Mouse (Mus musculus): ENCODE results near the gene Fancf. TPM values are rescaled to one million over a fixed set of nuclear protein-coding genes. Genes with fewer than 3 reads are reported as not detected.

Gene Fancf
- polyA plus RNA-seq, 1 experiment from 2014 or later: 2.5 TPM

DNA sequence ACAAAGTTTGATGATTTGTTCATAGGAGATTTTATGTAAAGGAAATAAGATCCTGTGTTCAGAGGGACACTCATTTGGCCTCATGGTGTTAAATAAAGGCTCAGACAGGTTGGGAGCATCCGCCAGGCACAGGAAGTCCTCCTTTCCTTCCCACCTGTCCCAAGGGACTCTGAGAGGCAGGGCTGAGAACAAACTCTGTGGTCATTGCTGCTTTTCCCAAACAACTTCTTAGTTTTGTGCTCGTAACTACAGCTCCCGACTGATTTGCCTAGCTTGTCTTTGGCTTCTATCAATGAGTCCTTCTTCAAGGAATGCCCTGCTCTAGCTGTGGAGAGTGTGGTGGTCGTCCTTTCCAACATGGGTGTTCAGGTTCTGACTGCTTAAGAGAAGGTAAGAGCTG lies 18.1 kb upstream of the Fancf start:
- no peaks in the 10 kb centered on the region for H3K36me3 ChIP-seq (ENCODE audit: control insufficient read depth, insufficient read depth, low read length)
- no peak for ATAC-seq

GRCm38 (mm10) chr7:51879136-51879723 lies 17.2 kb upstream of the Fancf start:
- WGBS: under 1% methylated on average over 17 of the region's 17 CpGs
- peak overlapping the region; percentile 52 for H3K4me3 ChIP-seq (ENCODE audit: low read length)
- H3K9ac ChIP-seq (ENCODE audit: low read depth, low read length): peak overlapping the region; percentile 79

More for the DNA sequence above, 18.1 kb upstream of the Fancf start:
- H3K4me3 ChIP-seq (ENCODE audit: low read length): no peak overlapping the region
- H3K4me2 ChIP-seq (ENCODE audit: low read length): no peak overlapping the region
- no peak overlapping the region for H3K27ac ChIP-seq (ENCODE audit: low read depth, low read length)
- H3K4me1 ChIP-seq (ENCODE audit: control insufficient read depth, insufficient read depth, low read depth, low read length): no peaks in the 10 kb centered on the region
- 88% methylated on average over 4 of the region's 4 CpGs for WGBS
- no peaks in the 10 kb centered on the region for H3K27me3 ChIP-seq (replicated peaks; ENCODE audit: control insufficient read depth, insufficient read depth, low read length)
- no peaks in the 10 kb centered on the region for H3K9me3 ChIP-seq (ENCODE audit: control insufficient read depth, low read length)
- no peak overlapping the region for H3K9ac ChIP-seq (ENCODE audit: low read depth, low read length)

GRCm38 (mm10) chr7:51878730-51879129 lies 16.7 kb upstream of the Fancf start:
- H3K9me3 ChIP-seq (ENCODE audit: control insufficient read depth, low read length): no peaks in the 10 kb centered on the region
- H3K36me3 ChIP-seq (ENCODE audit: control insufficient read depth, insufficient read depth, low read length): no peaks in the 10 kb centered on the region
- no peak for ATAC-seq
- peak overlapping the region; percentile 64 for H3K4me2 ChIP-seq (ENCODE audit: low read length)
- H3K27ac ChIP-seq (ENCODE audit: low read depth, low read length): peak overlapping the region; percentile 83
- H3K4me1 ChIP-seq (ENCODE audit: control insufficient read depth, insufficient read depth, low read depth, low read length): no peaks in the 10 kb centered on the region
- no peaks in the 10 kb centered on the region for H3K27me3 ChIP-seq (replicated peaks; ENCODE audit: control insufficient read depth, insufficient read depth, low read length)
- WGBS: 3% methylated on average over 8 of the region's 8 CpGs
- H3K4me3 ChIP-seq (ENCODE audit: low read length): peak overlapping the region; percentile 52
- peak overlapping the region; percentile 79 for H3K9ac ChIP-seq (ENCODE audit: low read depth, low read length)

More at GRCm38 (mm10) chr7:51879136-51879723, 17.2 kb upstream of the Fancf start:
- Histone ChIP-seq H3K27me3 (replicated peaks; ENCODE audit: control insufficient read depth, insufficient read depth, low read length) (no peaks in the 10 kb centered on the region), H3K4me1 (ENCODE audit: control insufficient read depth, insufficient read depth, low read depth, low read length) (no peaks in the 10 kb centered on the region), H3K36me3 (ENCODE audit: control insufficient read depth, insufficient read depth, low read length) (no peaks in the 10 kb centered on the region), H3K27ac (ENCODE audit: low read depth, low read length) (peak overlapping the region; percentile 83), H3K9me3 (ENCODE audit: control insufficient read depth, low read length) (no peaks in the 10 kb centered on the region), H3K4me2 (ENCODE audit: low read length) (peak overlapping the region; percentile 64)
- ATAC-seq: peak; percentile 99

DNA sequence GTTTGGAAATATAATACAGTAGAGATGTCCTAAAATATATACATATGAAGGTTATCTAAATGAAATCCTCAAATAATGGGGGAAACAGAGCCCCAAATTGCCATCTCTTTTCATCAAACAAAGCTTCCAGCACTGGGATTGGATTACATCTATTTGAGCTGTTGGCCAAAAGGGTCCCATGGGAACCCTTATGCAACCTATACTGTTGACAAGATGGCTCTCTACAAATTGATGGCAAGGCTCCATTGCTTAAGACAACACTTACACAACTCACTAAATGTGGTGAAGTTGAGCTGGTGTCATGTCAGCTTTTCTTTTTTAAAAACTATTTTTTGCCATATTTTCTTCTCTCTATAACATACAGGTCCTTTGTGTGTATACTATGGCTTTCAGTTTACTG lies 14.2 kb upstream of the Fancf start:
- ATAC-seq: no peak

GRCm38 (mm10) chr7:51872597-51872996 lies 10.5 kb upstream of the Fancf start:
- Histone ChIP-seq H3K4me3 (ENCODE audit: low read length) (no peak overlapping the region), H3K4me1 (ENCODE audit: control insufficient read depth, insufficient read depth, low read depth, low read length) (no peaks in the 10 kb centered on the region), H3K27ac (ENCODE audit: low read depth, low read length) (no peak overlapping the region), H3K27me3 (replicated peaks; ENCODE audit: control insufficient read depth, insufficient read depth, low read length) (no peaks in the 10 kb centered on the region), H3K36me3 (ENCODE audit: control insufficient read depth, insufficient read depth, low read length) (no peaks in the 10 kb centered on the region), H3K4me2 (ENCODE audit: low read length) (no peak overlapping the region), H3K9ac (ENCODE audit: low read depth, low read length) (no peak overlapping the region), H3K9me3 (ENCODE audit: control insufficient read depth, low read length) (no peaks in the 10 kb centered on the region)
- ATAC-seq: no peak

More for the DNA sequence above, 14.2 kb upstream of the Fancf start:
- no peak overlapping the region for H3K9ac ChIP-seq (ENCODE audit: low read depth, low read length)
- no peak overlapping the region for H3K27ac ChIP-seq (ENCODE audit: low read depth, low read length)
- H3K4me2 ChIP-seq (ENCODE audit: low read length): no peak overlapping the region
- H3K4me3 ChIP-seq (ENCODE audit: low read length): no peak overlapping the region
- H3K27me3 ChIP-seq (replicated peaks; ENCODE audit: control insufficient read depth, insufficient read depth, low read length): no peaks in the 10 kb centered on the region
- H3K36me3 ChIP-seq (ENCODE audit: control insufficient read depth, insufficient read depth, low read length): no peaks in the 10 kb centered on the region
- H3K4me1 ChIP-seq (ENCODE audit: control insufficient read depth, insufficient read depth, low read depth, low read length): no peaks in the 10 kb centered on the region
- H3K9me3 ChIP-seq (ENCODE audit: control insufficient read depth, low read length): no peaks in the 10 kb centered on the region

DNA sequence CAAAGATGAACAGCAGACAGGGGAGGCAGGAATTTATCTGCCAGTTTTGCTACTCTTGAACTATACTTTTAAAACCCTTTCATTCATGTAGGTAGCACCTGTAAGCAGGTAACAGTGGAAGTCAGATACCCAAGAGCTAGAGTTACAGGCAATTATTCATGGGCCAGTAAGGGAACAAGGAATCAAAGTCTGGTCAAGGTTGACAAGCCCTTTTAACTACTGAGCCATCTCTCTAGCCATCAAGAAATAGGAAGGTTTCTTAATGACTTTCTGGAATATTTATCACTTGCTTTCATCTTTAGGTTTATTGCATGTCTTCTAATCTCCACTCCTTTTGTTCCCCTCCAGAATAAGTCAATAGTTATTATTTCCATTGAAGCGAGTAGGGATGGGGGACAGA lies 10.0 kb upstream of the Fancf start:
- H3K27me3 ChIP-seq (replicated peaks; ENCODE audit: control insufficient read depth, insufficient read depth, low read length): no peaks in the 10 kb centered on the region
- WGBS: 70% methylated on average over 1 of the region's 1 CpGs
- no peaks in the 10 kb centered on the region for H3K4me1 ChIP-seq (ENCODE audit: control insufficient read depth, insufficient read depth, low read depth, low read length)
- no peaks in the 10 kb centered on the region for H3K9me3 ChIP-seq (ENCODE audit: control insufficient read depth, low read length)
- no peaks in the 10 kb centered on the region for H3K36me3 ChIP-seq (ENCODE audit: control insufficient read depth, insufficient read depth, low read length)
- H3K9ac ChIP-seq (ENCODE audit: low read depth, low read length): no peak overlapping the region
- no peak overlapping the region for H3K27ac ChIP-seq (ENCODE audit: low read depth, low read length)
- no peak overlapping the region for H3K4me3 ChIP-seq (ENCODE audit: low read length)
- H3K4me2 ChIP-seq (ENCODE audit: low read length): no peak overlapping the region
- ATAC-seq: no peak

- H3K27me3 ChIP-seq (replicated peaks; ENCODE audit: control insufficient read depth, insufficient read depth, low read length): no peaks in the 10 kb centered on the region
- no peak overlapping the region for H3K4me3 ChIP-seq (ENCODE audit: low read length)
- H3K9ac ChIP-seq (ENCODE audit: low read depth, low read length): no peak overlapping the region
- no peaks in the 10 kb centered on the region for H3K9me3 ChIP-seq (ENCODE audit: control insufficient read depth, low read length)
- 71% methylated on average over 1 of the region's 1 CpGs for WGBS
- H3K4me1 ChIP-seq (ENCODE audit: control insufficient read depth, insufficient read depth, low read depth, low read length): peaks cover under 1% of the 10 kb centered on the region; the same call in 1 of the 2 replicates
- H3K36me3 ChIP-seq (ENCODE audit: control insufficient read depth, insufficient read depth, low read length): no peaks in the 10 kb centered on the region
- H3K27ac ChIP-seq (ENCODE audit: low read depth, low read length): no peak overlapping the region
- no peak overlapping the region for H3K4me2 ChIP-seq (ENCODE audit: low read length)
- ATAC-seq: no peak
These were observed 5.9 kb upstream of the Fancf start for GRCm38 (mm10) chr7:51867983-51868382.

- Histone ChIP-seq H3K9ac (ENCODE audit: low read depth, low read length) (no peak overlapping the region), H3K4me3 (ENCODE audit: low read length) (no peak overlapping the region), H3K4me1 (ENCODE audit: control insufficient read depth, insufficient read depth, low read depth, low read length) (peaks cover 12% of the 10 kb centered on the region), H3K9me3 (ENCODE audit: control insufficient read depth, low read length) (no peaks in the 10 kb centered on the region), H3K36me3 (ENCODE audit: control insufficient read depth, insufficient read depth, low read length) (no peaks in the 10 kb centered on the region), H3K27ac (ENCODE audit: low read depth, low read length) (no peak overlapping the region), H3K4me2 (ENCODE audit: low read length) (no peak overlapping the region), H3K27me3 (replicated peaks; ENCODE audit: control insufficient read depth, insufficient read depth, low read length) (no peaks in the 10 kb centered on the region)
- WGBS: 86% methylated on average over 1 of the region's 1 CpGs
- ATAC-seq: no peak
These were observed 3.3 kb upstream of the Fancf start for GRCm38 (mm10) chr7:51865336-51865735.

GRCm38 (mm10) chr7:51862842-51863241 lies 775 bp upstream of the Fancf start:
- ATAC-seq: no peak

More at GRCm38 (mm10) chr7:51862842-51863241, 775 bp upstream of the Fancf start:
- H3K9me3 ChIP-seq (ENCODE audit: control insufficient read depth, low read length): no peaks in the 10 kb centered on the region
- peaks cover 12% of the 10 kb centered on the region for H3K4me1 ChIP-seq (ENCODE audit: control insufficient read depth, insufficient read depth, low read depth, low read length)
- H3K36me3 ChIP-seq (ENCODE audit: control insufficient read depth, insufficient read depth, low read length): no peaks in the 10 kb centered on the region
- no peak overlapping the region; the same call in 1 of the 2 replicates for H3K9ac ChIP-seq (ENCODE audit: low read depth, low read length)
- H3K27ac ChIP-seq (ENCODE audit: low read depth, low read length): no peak overlapping the region
- peak overlapping the region; percentile 75 for H3K4me3 ChIP-seq (ENCODE audit: low read length)
- no peaks in the 10 kb centered on the region for H3K27me3 ChIP-seq (replicated peaks; ENCODE audit: control insufficient read depth, insufficient read depth, low read length)
- 84% methylated on average over 3 of the region's 3 CpGs for WGBS
- peak overlapping the region; percentile 63 for H3K4me2 ChIP-seq (ENCODE audit: low read length)
